Mouse (Mus musculus): Measurements from ENCODE around the gene Ldlrad1. TPM values are rescaled to one million over a fixed set of nuclear protein-coding genes. Genes with fewer than 3 reads are reported as not detected.

The Ldlrad1 gene
- polyA plus RNA-seq, 1 experiment from 2014 or later, result not detected

Other genes starting within 250 kb of the Ldlrad1 start
- 48.8 and 50.1 TPM in 2 replicates for gene Mrpl37, start 142.3 kb upstream of the Ldlrad1 start, polyA plus RNA-seq (2015; fragmentation: Nextera tagmentation; extraction: Ambion mirVana)
- gene Cyb5rl, start 142.2 kb upstream of the Ldlrad1 start, polyA plus RNA-seq (2015; fragmentation: Nextera tagmentation; extraction: Ambion mirVana), result 1.4 and 2.0 TPM in 2 replicates
- gene Cdcp2, start 112.3 kb upstream of the Ldlrad1 start, polyA plus RNA-seq (2015; fragmentation: Nextera tagmentation; extraction: Ambion mirVana), result not detected in 2 replicates
- 178 and 182 TPM in 2 replicates for gene Tmem59, start 30.8 kb upstream of the Ldlrad1 start, polyA plus RNA-seq (2015; fragmentation: Nextera tagmentation; extraction: Ambion mirVana)
- 11.9 and 14.4 TPM in 2 replicates for gene Tceanc2, start 30.1 kb upstream of the Ldlrad1 start, polyA plus RNA-seq (2015; fragmentation: Nextera tagmentation; extraction: Ambion mirVana)
- 13.7 and 14.3 TPM in 2 replicates for gene Lrrc42, start 44.4 kb downstream of the Ldlrad1 start, polyA plus RNA-seq (2015; fragmentation: Nextera tagmentation; extraction: Ambion mirVana)
- 5.8 and 6.9 TPM in 2 replicates for gene Hspb11, start 44.4 kb downstream of the Ldlrad1 start, polyA plus RNA-seq (2015; fragmentation: Nextera tagmentation; extraction: Ambion mirVana)
- gene Dio1, start 98.0 kb downstream of the Ldlrad1 start, polyA plus RNA-seq (2015; fragmentation: Nextera tagmentation; extraction: Ambion mirVana), result 0.07 TPM in 1 of 2 replicates, not detected in the other
- 23.8 and 24.8 TPM in 2 replicates for gene Yipf1, start 105.2 kb downstream of the Ldlrad1 start, polyA plus RNA-seq (2015; fragmentation: Nextera tagmentation; extraction: Ambion mirVana)
- 14.2 and 14.3 TPM in 2 replicates for gene Ndc1, start 158.6 kb downstream of the Ldlrad1 start, polyA plus RNA-seq (2015; fragmentation: Nextera tagmentation; extraction: Ambion mirVana)
- 0.14 and 0.38 TPM in 2 replicates for gene Glis1, start 225.4 kb downstream of the Ldlrad1 start, polyA plus RNA-seq (2015; fragmentation: Nextera tagmentation; extraction: Ambion mirVana)